Mouse (Mus musculus) activated CD4-positive, CD25-positive, alpha-beta regulatory T cell, adult 4 months (primary cell): ENCODE data around the gene Pnpla6. TPM values are rescaled to one million over a fixed set of nuclear protein-coding genes. Genes with fewer than 3 reads are reported as not detected.

Experiments
- ATAC-seq: one replicate; pipeline ENCODE4 v1.8.0; 2017
- polyA plus RNA-seq, 2 experiments: library from polyadenylated mRNA; unstranded; fragments of 100-300 nt; shearing (Covaris generic); gene quantifications; one replicate each; pipeline ENCODE4 v1.2.1; 2017

Pnpla6 gene
- polyA plus RNA-seq = 10 to 100 TPM; 18.8 to 24.8 TPM

DNA sequence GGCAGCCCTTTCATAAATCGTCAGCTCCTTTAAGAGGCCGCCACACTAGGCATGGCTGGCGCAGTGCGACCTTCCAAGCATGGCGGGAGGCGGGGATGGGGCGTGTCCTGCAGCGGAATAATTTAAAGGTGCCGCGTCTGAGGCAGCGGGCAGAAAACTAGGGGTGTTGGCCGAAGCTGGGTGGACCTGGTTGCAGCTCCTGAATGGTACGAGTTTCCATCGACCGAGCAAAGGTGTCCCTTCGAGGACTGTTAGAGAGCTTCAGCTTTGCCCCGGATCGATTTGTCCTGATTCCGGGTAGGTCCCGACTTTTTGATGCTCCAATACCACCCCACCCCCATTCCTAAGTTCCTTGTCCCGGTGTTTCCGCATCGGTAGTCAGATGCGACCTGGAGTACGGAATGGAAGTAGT, at the start of gene Pnpla6:
Pnpla6 (plus strand) TSS at position 125 of the 412 bp plus-strand sequence.
- peak; percentile 65 for ATAC-seq

DNA sequence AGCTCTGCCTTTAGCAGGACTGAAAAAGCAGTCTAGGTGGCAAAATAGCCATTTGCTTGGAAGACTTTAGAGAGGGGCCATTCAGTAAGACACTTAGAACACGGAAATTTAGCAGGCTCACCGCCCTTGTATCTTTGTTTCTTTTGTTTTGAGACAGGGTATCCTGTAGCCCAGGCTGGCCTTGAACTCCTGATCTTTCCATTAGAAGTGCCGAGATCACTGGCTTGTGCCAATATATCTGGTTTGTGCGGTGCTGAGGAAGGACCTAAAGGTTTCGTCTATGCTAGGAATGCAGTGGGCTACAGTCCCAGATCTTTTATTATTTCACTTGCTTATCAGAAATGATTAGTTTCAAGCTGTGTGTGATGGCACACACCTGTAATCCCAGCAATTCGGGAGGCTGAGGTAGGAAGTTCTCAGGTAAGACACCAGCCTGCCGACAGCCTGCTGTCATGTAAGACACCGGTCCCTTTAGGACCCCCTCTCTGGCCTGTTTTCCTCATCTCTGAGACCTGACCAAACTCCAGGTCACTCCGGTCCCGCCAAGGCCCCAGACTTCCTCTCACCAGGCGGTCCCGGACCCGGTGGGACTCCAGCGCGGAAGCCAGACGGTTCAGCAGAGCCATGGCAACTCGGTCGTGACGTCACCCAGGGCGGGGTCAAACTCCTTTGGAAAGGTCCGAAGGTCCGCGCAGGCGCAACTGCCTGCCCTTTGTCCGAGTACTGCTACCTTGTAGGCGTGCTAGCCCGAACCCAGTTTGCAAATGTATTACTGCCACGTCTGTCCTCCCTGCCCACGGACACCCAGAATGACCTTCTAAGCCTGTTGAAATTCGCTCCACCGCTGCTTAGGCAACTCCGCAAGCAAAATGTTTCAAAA, 47.9 kb upstream of the Pnpla6 start, which contains the start of gene Pex11g:
Pex11g (minus strand) TSS at position 675 of the 880 bp plus-strand sequence.
- ATAC-seq = peak; percentile 73

DNA sequence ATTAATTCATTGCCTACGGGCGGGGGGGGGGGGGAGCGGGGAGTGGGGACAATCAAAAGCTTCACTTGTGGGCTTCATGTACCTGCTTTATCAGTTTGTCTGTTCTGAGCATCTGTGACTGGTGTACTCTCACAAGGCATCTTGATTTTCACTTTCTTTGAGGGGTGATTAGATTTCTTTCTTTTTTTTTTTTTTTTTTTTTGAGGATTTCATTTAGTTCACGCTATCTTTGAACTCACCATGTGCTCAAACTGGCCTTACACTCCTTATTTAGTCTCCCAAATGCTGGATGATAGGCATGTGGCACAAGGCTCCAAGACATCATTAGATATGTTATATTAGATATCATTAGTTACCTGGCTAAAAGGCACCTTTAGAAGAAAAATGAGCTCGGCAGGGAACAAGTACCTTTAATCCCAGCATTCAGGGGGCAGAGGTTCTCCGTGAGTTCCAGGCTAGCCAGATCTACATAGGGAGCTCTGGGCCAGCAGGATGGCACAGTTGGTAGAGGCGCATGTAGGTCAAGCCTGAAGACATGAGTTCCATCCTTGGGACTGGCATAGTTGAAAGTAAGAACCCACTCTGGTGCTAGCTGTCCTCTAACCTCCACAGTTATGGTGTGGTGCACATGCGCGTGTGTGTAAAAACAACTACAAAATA, 47.2 kb upstream of the Pnpla6 start:
- ATAC-seq = no peak

DNA sequence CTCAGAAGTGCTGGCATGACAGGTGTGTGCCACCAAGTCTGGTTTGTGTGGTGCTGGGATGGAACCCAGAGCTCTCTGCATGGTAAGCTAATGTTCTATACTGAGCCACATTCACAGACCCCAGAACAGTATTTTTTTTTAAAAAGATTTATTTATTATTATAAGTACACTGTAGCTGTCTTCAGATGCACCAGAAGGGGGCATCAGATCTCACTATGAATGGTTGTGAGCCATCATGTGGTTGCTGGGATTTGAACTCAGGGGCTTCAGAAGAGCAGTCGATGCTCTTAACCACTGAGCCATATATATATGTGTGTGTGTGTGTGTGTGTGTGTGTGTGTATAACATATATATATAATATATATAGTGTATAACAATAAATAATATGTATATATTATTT, 46.3 kb upstream of the Pnpla6 start:
- no peak for ATAC-seq

DNA sequence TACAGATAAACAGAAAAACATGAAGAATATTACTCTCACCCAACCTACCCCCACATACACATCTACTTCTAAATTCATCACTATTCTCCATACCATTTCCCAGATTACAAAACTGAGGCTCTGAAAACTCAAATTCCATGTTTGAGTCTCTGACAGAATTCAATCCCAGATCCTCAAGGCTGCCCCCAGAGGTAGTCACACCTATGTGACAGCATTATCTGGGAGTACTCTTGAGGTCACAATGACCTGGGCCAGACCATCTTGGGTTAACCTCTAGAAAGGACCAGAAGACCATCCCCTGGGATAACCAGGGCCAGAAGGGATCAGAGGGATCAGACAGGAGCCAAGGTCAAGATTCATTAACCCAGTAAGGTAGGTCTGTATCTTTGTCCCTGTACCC, 44.6 kb upstream of the Pnpla6 start, which contains the start of gene Tex45:
Tex45 (plus strand) TSS at position 301 of the 400 bp plus-strand sequence.
- ATAC-seq = no peak

DNA sequence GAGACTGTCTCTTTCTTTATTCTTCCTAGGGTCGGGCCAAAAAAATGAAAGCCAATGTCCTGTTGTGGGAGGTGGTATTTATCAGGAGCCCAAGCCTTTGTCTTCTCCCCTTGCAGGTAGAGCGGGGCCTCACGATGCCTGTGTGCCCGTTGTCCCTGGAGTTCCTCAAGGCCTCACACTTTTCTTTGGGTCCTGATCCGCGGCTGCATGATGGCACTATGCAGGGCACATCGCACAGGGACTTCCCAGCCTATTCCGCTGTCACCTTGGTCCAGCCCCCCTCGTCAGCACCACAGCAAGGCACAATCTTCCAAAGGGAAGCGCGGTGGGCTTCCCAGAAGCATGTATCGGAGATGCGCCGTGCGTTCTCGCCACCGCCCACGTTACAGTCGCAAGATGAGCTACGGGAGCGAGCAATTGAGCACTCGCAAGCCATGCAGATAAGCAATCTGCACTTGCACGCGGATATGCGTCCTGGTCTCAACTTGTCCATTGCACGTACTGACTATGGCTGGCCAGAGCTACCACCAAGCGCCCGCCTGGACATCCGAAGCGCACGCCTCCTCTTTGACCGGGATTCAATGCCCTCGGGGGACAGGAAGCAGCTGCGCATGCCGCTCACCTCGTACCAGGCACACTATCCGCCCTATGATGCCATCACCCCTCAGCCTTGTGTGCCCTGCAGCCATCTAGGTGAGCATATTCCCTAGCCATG, 39.3 kb upstream of the Pnpla6 start:
- ATAC-seq = no peak

DNA sequence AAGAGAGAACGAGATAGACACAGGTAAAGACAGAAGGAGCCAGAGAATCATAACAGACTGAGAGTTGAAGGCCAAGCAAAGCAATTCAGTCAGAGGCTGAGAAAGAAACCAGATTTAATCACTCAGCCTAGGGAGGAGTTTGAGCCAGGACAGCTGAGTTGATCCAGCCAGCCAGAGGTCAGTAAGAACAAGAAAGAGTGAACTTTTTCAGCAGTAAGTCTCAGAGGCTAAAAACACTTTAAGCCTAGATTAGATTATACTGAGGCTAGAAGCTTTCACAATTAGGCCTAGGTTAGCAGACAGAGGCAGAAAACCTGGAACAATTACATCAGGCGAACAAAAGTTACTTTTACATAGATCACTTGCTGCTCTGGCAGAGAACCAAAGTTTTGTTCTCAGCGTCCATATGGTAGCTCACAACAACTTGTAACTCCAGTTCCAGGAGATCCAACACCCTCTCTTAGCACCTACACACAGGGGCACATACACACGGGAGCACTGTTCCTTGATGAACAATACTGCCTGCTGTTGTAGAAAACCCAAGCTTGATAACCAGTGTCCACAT, 34.9 kb upstream of the Pnpla6 start:
- ATAC-seq = no peak

DNA sequence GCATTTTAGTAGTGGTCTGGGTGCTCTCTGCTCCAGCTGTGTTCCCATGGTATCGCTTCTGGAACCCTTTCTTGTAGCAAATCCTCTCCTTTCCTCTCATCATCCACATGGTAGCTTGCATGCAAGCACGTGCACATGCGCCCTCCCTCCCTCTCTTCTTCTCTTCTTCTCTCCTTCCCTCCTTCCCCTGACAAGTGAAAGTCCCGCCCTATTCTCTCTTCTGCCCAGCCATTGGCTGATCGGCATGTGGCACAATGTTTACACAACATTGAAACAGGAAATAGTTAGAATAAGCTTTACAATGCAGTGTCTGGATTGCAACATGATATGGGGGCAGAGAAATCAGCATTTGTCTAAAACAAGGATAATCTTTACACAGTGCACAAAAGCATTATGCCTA, 33.6 kb upstream of the Pnpla6 start:
- peak; percentile 36 for ATAC-seq

DNA sequence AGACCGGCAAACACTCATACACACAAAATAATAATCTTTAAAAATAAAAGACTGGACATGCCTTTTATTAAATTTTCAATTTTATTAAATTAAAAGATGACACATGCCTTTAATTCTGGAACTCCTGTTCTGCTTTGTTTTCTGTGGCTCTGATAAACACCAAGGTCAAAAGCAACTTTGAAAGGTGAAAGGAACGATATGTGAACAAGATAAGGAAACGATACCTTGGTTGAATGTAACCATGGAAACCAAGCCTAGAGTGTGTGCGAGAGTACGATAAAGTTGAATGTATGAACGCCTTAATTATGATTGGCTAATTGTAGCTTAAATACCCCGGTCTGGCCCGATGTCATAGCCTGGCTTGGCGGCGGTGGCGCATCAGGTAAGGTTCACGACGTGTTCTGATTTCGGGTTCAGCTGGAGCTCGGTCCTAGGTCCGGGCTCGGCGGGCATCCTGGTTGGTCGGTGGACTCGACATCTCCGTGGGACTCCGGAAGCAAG, 32.9 kb upstream of the Pnpla6 start:
- ATAC-seq = no peak

DNA sequence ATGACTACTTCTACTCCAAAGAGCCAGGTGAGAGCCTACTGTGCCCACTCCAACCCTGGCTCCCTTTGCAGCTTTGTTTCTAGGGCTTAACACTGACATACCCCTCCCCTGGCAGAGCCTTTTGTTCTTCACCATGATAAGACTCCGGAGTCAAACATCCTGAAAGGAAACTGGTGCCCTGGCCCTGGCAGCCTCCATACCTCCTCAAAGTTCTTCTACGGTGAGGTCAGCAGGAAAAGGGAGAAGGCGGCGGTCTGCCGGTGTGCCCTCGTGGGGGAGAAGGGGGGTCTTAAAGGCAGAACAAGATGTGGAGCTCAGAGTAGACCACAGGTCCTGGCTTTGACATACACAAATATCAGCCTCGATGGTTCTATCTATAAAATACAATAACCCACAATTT, 31.6 kb upstream of the Pnpla6 start:
- ATAC-seq = no peak

DNA sequence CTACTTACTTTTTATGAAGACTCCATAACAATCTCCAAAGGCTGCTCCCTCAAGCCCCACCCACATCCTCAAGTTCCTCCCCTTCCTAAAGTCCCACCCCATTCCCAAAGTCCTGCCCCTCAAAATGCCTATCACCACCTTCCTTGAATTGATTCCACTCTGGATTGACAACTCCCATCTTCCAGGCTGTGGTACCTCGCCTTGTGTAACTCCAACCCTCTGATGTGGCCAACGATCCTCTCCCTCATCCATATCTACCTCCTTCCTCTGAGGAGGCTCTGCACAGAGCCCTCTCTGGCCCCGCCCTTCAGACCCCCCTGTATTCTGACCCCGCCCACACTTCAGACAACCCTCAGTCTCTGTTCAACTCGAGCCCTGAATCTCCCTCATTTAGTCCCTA, 30.0 kb upstream of the Pnpla6 start:
- no peak for ATAC-seq

DNA sequence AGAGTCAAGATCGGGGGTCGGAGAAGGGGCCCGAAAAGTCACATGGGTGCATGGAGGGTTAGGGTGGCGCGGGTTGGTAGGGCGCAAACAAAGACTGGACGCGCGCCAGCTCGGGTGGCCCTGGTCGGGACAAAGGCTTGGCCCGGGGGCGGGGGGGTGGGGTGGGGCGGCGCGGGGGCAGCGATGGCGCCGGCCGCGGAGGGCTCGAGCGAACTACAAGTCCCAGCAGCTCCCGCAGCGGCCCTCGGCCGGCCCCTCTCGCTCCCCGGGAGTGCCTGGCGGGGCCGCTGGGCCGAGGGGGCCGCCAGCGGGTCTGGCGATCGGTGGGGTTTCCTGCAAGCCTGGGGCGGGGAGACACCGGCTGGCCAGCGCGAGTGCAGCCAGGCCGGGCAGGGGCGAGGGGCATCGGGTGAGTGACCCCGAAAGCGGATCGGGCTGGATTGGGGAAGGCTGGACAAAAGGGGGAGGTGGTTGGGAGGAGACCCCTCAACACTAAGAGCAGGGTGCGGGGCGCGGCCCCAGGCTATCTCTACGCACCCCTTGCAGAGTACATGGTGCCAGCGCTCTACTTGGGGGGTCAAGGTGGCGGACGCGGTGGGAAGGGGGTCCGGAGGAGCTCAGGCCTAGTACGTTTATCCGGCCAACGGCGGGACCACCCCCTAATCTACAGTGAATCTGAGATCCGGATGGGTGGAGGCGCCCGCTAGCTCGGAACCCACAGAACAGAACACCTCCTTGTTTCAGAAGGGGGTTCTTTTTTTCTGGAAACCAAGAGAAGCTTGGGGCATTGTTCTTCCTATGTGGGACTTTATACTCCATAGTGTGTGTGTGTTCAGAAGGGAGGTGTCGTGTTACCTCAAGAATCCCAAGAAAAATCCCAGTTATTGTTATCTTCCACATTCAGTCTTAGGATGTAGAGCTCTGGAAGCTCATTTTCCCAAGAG, 22.0 kb upstream of the Pnpla6 start, which contains the start of gene Zfp358:
Zfp358 (plus strand) TSS at position 238 of the 944 bp plus-strand sequence.
- ATAC-seq = peak; percentile 56

DNA sequence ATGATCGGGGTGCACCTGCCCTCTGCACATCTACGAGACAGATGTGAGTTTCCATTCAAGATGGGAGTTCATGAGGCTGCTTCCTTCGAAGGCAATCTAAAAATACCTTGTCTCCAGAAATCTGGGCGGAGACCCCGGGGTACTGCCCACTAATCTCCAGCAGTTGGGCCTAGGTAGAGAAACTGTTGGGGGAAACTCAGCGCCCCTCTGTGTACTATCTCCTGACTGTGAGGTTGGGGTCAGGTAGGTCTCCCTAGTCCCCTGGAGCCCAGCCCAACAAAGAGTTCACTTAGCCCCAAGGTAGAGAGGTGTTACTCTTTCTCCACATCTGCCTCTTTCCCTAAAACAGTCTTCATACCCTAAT, 21.4 kb upstream of the Pnpla6 start:
- ATAC-seq = no peak

DNA sequence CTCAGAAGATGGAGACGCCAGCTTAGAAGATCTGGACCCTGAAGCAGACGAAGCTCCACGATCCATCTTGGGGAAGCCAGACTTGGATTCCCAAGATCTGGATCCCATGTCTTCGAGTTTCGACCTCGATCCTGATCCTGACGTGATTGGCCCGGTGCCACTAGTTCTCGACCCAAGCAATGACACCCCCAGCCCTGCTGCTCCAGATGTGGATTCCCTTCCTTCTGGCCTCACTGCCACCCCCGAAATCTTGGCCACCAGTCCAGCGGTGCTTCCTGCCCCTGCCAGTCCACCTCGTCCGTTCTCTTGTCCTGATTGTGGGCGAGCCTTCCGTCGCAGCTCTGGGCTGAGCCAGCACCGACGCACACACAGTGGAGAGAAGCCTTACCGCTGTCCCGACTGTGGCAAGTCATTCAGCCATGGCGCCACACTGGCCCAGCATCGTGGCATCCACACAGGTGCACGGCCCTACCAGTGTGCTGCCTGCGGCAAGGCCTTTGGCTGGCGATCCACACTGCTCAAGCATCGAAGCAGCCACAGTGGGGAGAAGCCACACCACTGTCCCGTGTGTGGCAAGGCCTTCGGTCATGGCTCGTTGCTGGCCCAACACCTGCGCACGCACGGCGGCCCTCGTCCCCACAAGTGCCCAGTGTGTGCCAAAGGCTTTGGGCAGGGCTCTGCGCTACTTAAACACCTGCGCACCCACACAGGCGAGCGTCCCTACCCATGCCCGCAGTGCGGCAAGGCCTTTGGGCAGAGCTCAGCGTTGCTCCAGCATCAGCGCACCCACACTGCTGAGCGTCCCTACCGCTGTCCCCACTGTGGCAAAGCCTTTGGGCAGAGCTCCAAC, 19.4 kb upstream of the Pnpla6 start:
- ATAC-seq = no peak

DNA sequence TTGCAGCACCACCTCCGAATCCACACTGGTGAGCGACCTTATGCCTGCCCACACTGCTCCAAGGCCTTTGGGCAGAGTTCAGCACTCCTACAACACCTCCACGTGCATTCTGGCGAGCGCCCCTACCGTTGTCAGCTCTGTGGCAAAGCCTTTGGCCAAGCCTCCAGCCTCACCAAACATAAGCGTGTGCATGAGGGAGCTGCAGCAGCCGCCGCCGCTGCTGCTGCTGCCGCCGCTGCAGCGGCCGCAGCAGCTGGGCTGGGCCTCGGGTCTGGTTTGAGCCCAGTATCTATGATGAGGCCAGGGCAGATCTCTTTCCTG, 18.8 kb upstream of the Pnpla6 start:
- ATAC-seq = no peak

DNA sequence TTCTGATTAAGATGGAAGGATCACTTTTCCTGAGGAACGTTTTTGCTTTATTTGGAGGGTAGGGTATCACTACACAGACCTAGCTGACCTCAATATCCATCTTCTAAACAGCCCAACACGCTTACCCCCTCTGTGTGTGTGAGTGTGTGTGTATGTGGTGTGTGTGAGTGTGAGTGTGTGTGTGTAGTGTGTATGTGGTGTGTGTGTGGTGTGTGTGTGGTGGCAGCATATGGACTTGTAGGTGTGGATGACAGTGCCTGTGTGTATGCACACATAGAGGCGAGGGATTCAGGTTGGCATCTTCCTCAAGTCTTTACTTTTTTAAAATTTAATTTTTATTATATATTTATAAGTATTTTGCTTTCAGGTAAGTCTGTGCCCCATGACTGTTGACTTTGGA, 16.6 kb upstream of the Pnpla6 start:
- no peak for ATAC-seq

DNA sequence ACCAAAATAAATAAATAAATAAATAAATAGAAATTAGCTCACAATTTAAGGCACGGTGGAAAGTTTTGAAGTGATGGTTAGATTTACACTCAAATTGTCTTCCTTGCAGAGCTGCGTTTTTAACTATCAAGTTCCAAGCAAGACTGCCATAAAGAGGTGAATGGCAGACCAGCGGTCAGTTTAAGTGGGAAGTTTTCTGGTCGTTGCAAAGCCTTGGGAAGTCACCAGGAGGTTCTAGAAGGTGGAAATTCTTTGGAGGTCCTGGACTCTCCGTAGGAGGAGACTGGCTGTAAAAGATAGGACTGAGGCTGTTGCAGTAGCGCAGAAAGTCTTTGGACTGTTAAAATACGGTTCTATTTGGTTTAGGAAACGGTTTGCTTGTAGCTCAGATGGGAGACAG, 15.4 kb upstream of the Pnpla6 start:
- peak; percentile 14 for ATAC-seq

DNA sequence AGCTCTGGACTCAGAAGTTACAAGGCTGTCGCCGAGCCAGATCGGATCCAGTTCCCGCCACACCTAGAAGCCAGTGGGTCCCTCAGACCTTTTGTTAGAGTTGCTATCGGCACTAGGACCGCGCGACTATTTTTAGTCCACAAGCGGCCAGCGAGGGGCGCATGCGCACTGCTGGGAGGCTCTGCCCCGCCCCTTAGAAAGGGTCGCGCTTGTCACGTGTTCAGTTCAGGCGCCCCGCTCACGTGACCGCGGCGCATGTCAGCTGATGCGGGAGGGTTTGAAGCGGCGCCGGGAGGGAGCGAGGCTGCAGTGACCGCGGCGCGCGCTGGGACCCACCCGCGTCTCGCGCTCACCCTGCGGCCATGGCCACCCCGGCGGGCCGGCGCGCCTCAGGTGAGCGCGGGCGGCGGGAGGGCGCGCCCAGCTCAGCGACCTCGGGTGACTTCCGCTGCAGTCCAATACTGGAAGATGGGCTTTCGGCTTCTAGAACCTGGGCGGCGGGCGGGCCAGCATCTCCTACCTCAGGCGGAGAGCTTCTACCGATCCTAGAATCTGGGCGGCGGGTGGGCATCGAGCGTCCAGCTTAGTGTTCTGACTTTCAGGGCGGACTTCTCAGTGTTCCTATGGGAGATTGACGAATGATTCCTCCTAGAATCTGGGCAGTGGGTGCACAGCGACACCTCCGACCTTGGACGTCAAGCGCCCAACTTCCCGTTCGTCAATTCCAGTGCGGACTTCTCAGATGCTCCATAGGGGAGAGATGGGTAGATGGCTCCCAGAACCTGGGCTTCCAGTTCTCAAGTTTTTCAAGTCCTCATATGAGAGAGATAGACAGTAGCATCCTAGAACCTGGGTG, 14.7 kb upstream of the Pnpla6 start, which contains the start of gene Mcoln1:
Mcoln1 (plus strand) TSS at position 223 of the 856 bp plus-strand sequence.
- ATAC-seq = peak; percentile 86

DNA sequence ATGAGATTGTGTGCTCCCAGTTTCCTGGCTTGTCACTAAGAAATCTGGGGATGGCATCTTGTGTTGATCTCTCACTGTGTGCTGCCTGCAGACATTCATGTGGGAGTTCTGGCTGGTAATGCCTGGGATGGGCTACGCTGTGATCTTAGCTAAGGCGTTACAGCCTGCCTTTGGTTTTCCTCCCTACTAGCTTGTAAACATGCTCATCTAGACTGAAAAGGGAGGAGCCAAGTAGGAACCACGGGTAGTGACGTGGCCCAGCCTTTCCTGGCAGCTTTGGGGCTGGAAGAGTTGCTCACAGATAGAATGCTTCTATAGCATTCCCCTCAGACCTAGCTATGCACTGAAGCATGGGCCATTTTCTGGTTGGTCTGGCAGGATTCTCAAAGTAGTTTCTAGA, 13.0 kb upstream of the Pnpla6 start:
- ATAC-seq = no peak
